Mouse (Mus musculus): Measurements from ENCODE around the gene Neil3. TPM values are rescaled to one million over a fixed set of nuclear protein-coding genes. Genes with fewer than 3 reads are reported as not detected.
A peak's percentile ranks its signal among the peaks of the same experiment; 100 is the strongest.

Gene Neil3
- polyA plus RNA-seq (2016; fragmentation: Nextera tagmentation; extraction: Ambion mirVana): 19.5 and 22.0 TPM in 2 replicates

DNA sequence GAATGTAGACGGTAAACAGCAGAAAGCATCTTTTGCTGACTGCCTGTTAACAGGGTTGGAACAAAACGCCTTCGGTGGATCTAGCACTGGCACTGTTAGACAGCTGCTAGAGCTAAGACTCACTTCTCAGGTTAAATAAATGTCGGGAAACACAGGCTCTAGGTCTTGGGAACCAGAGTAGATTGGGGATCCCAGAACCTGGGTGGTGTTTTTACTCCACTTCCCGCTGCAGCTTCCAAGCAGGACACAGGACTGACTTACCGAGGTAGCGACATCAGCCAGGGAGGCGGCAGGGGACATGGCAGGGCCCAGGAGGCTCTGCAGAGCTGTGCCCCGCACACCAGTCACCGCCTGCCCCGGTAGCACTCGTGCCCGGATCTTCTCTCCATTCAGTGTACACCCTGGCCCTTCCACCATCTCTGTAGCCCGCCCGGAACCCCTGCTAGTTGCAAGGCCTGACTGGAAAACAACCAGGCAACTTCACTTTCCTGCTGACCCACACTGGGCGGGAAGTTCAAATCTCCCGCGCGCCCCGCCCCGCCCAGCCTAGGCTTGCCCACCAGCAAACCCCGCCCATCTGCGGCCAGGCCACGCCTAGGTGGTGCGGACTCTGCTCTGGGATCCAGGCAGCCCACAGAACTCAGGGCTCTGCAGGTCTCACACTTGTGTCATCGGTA lies at the start of gene Neil3:
Gene Neil3, minus strand, starts transcription at position 571 of the 677 bp plus-strand sequence.
- H3K9me3 ChIP-seq: no peaks in the 10 kb centered on the region
- H3K4me3 ChIP-seq: peak within 1 kb of the TSS; percentile 50
- peak within 1 kb of the TSS; percentile 86 for H3K4me2 ChIP-seq (replicated peaks)
- peak within 1 kb of the TSS; percentile 53 for H3K9ac ChIP-seq
- no peak within 1 kb of the TSS for H3K27ac ChIP-seq
- H3K4me1 ChIP-seq: peaks cover 10% of the 10 kb centered on the region
- WGBS: 1% methylated on average over 26 of the region's 26 CpGs
- peak; percentile 98 for ATAC-seq (ENCODE audit: low FRiP score, low read depth)
- H3K36me3 ChIP-seq: no peaks in the 10 kb centered on the region
- H3K27me3 ChIP-seq (replicated peaks): no peaks in the 10 kb centered on the region

DNA sequence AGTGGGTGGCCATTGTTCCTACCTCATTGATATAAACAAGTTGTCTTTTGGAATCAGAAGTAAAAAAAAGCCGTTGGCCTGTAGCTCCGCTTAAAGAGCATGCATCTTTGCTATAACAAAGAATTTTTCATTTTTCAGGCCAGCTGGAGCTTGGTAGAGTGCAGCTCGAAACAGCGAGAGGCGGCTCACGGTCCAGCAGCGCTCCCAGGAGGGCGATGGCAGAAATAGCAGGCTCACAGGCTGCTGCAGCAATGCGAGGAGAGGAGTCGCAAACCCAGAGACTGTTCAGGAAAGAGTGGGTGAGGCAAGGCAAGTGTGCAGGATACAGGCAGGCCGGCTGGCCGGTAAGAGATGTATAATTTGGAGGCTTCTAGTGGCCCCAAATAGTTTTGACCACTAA lies 42.0 kb upstream of the Neil3 start:
- 27% methylated on average over 12 of the region's 12 CpGs for WGBS
- Histone ChIP-seq H3K4me1 (no peaks in the 10 kb centered on the region), H3K4me3 (no peak overlapping the region)

DNA sequence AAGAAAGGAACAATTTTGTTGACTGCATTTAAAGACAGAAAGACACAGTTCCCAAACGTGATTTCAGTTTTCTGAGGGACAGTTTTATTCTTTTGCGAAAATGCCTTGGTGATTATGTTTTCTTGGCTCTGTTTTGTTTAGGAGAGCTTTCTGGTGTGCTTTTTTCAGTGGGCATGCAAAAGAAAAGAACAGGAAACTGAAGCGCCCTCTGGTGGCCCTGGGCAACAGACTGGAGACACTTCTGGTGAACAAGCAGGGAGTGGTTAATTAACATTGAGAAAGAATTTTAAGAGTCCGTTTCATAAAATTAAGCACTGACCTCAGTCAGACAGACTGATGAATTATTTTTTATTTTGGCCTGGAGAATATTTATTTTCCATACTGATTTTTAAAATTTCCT lies 25.1 kb upstream of the Neil3 start:
- ATAC-seq (ENCODE audit: low FRiP score, low read depth): no peak
- WGBS: 34% methylated on average over 4 of the region's 4 CpGs
- Histone ChIP-seq H3K9ac (no peak overlapping the region), H3K9me3 (no peaks in the 10 kb centered on the region), H3K4me3 (no peak overlapping the region), H3K4me2 (replicated peaks) (no peak overlapping the region), H3K27ac (no peak overlapping the region), H3K27me3 (replicated peaks) (no peaks in the 10 kb centered on the region), H3K36me3 (no peaks in the 10 kb centered on the region), H3K4me1 (no peaks in the 10 kb centered on the region)

More for the DNA sequence above, 42.0 kb upstream of the Neil3 start:
- Histone ChIP-seq H3K4me2 (replicated peaks) (no peak overlapping the region), H3K27me3 (replicated peaks) (no peaks in the 10 kb centered on the region), H3K9me3 (no peaks in the 10 kb centered on the region), H3K36me3 (no peaks in the 10 kb centered on the region), H3K9ac (no peak overlapping the region), H3K27ac (no peak overlapping the region)
- peak; percentile 70; the same call in 1 of the 2 replicates for ATAC-seq (ENCODE audit: low FRiP score, low read depth)

DNA sequence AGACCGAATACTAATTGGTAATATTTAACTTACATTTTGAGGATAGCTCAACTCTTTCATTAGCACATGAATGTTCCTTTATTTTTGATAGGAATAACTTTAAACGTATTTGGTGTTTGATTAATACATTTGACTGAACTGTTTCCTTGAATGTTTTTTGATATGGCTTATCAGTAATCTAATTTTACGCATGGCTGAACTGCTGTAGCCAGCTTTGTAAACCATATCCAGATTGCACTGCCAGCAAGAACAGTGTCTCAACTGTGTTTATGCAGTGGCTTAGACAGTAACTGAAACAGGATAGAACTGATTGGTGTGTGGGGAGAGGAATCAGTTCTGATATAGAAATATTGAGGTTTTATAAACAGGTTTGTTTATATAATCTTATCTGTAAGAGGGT lies 22.6 kb upstream of the Neil3 start:
- no peak overlapping the region for H3K9ac ChIP-seq
- 82% methylated on average over 3 of the region's 3 CpGs for WGBS
- H3K4me2 ChIP-seq (replicated peaks): no peak overlapping the region
- no peaks in the 10 kb centered on the region for H3K36me3 ChIP-seq
- no peak overlapping the region for H3K27ac ChIP-seq
- no peak for ATAC-seq (ENCODE audit: low FRiP score, low read depth)
- no peaks in the 10 kb centered on the region for H3K27me3 ChIP-seq (replicated peaks)
- no peak overlapping the region for H3K4me3 ChIP-seq
- H3K9me3 ChIP-seq: no peaks in the 10 kb centered on the region
- H3K4me1 ChIP-seq: no peaks in the 10 kb centered on the region

DNA sequence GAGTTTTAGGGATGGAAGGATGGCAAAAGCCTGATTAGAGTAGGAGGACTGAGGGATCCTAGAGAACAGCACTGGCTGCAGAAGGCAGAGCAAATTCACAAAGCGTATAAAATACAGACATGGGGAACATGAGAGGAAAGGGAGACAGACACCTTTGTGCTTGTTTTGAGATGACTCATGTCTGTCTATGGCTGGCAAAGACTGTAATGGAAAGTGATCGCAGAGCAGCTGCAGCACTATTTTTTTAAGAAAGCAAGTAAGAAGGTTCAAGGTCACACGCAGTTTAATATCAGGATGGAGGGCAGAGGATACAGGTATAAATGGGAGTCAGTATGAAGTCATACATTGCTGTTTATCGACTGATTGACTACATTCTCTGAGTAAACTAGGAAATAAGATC lies 8.2 kb downstream of the Neil3 start:
- Histone ChIP-seq H3K4me1 (no peaks in the 10 kb centered on the region), H3K9me3 (no peaks in the 10 kb centered on the region), H3K27me3 (replicated peaks) (no peaks in the 10 kb centered on the region), H3K36me3 (no peaks in the 10 kb centered on the region), H3K4me2 (replicated peaks) (no peak overlapping the region), H3K4me3 (no peak overlapping the region), H3K9ac (no peak overlapping the region), H3K27ac (no peak overlapping the region)
- 90% methylated on average over 4 of the region's 4 CpGs for WGBS
- ATAC-seq (ENCODE audit: low FRiP score, low read depth): no peak

DNA sequence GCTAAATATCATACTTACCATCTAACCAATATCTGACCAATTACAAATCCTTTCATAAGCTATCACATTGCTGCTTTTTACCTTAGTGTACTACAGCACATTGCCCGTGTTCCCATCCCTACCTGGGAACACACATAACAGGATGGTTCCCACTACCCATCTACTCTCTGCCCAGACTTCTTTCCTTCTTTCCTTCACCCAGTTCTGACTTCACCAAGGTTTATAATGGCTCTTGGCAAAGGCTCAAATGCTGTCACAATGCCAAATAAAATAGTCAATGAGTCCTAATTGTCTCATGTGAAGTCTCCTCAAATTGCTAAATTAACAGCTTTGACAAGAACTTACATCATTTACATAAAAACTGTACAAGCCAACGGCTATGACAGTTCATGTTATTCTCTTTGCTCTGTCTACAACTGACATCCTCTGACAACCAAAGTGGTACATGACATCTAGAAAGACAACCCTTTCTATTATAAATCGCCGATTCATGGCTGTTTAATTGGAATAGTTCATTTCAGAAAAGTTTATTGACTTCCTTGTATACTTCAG lies 9.9 kb downstream of the Neil3 start:
- Histone ChIP-seq H3K4me1 (no peaks in the 10 kb centered on the region), H3K9me3 (no peaks in the 10 kb centered on the region), H3K27ac (no peak overlapping the region), H3K27me3 (replicated peaks) (no peaks in the 10 kb centered on the region), H3K4me2 (replicated peaks) (no peak overlapping the region), H3K9ac (no peak overlapping the region), H3K4me3 (no peak overlapping the region), H3K36me3 (no peaks in the 10 kb centered on the region)
- 93% methylated on average over 4 of the region's 4 CpGs for whole genome bisulfite sequencing
- no peak for ATAC-seq (ENCODE audit: low FRiP score, low read depth)

DNA sequence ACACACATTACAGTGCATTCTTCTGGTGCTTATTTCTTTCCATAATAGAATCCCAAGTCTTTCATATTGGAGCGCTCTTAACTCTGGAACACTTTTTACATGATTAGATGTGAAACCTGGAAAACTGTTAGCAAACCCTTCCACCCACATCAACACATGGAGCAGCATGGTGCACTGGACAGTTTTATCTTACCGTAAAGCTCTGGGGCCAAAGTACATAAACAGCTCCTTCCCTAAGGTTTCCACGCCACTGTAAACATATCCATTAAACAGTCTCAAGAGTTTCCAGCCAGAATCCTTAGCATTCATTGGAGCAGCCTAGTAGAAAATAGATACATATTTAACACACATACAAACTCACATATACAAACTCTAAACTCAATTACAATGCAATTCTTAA lies 15.4 kb downstream of the Neil3 start:
- ATAC-seq (ENCODE audit: low FRiP score, low read depth): no peak
- H3K4me1 ChIP-seq: no peaks in the 10 kb centered on the region
- 90% methylated on average over 3 of the region's 3 CpGs for WGBS

DNA sequence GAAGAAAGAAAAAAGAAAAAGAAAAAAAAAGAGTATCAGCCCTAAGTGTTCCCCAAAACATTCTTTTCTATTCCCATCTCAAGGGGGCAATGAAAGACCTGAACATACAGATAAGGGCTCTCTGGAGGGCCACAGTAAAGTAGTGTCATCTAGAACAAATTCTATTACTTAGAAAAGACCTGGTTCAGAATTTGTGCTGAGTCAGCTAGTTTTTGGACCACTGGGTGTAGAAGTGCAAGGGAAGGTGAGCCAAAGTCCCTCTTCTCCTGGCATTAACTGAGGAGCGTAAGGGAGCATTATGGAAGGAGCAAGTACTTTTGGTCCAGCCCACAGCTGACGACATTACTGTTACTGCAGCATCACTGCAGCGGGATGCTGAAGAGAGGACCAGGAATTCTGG lies 19.7 kb downstream of the Neil3 start:
- Histone ChIP-seq H3K9me3 (no peaks in the 10 kb centered on the region), H3K27me3 (replicated peaks) (no peaks in the 10 kb centered on the region), H3K4me1 (no peaks in the 10 kb centered on the region), H3K9ac (no peak overlapping the region), H3K36me3 (no peaks in the 10 kb centered on the region), H3K27ac (no peak overlapping the region), H3K4me3 (no peak overlapping the region), H3K4me2 (replicated peaks) (no peak overlapping the region)
- WGBS: 98% methylated on average over 3 of the region's 3 CpGs
- no peak for ATAC-seq (ENCODE audit: low FRiP score, low read depth)

More for the DNA sequence above, 15.4 kb downstream of the Neil3 start:
- Histone ChIP-seq H3K4me3 (no peak overlapping the region), H3K36me3 (no peaks in the 10 kb centered on the region), H3K9ac (no peak overlapping the region), H3K4me2 (replicated peaks) (no peak overlapping the region), H3K9me3 (no peaks in the 10 kb centered on the region), H3K27me3 (replicated peaks) (no peaks in the 10 kb centered on the region), H3K27ac (no peak overlapping the region)

DNA sequence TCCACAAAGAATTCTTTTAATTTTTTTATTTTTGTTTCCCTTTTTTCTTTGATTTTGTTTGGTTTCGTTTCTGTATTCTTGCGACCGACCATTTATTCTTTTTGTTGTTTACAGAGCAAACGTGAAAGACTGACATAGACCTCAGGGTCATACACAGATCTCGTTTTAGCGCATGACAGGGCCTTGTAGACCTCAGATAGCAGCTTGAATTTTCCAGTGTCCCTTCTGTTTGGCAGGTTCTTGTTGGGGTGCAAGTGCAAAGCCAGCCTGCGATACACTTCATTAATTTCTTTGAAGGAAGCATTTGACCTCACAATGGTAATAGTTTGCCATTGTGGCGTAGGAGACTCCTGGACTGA lies 24.6 kb downstream of the Neil3 start:
- no peak for ATAC-seq (ENCODE audit: low FRiP score, low read depth)
- Histone ChIP-seq H3K27me3 (replicated peaks) (no peaks in the 10 kb centered on the region), H3K9ac (no peak overlapping the region), H3K4me1 (no peaks in the 10 kb centered on the region), H3K36me3 (no peaks in the 10 kb centered on the region), H3K27ac (no peak overlapping the region), H3K4me2 (replicated peaks) (no peak overlapping the region), H3K4me3 (no peak overlapping the region), H3K9me3 (no peaks in the 10 kb centered on the region)
- WGBS: 82% methylated on average over 8 of the region's 8 CpGs

DNA sequence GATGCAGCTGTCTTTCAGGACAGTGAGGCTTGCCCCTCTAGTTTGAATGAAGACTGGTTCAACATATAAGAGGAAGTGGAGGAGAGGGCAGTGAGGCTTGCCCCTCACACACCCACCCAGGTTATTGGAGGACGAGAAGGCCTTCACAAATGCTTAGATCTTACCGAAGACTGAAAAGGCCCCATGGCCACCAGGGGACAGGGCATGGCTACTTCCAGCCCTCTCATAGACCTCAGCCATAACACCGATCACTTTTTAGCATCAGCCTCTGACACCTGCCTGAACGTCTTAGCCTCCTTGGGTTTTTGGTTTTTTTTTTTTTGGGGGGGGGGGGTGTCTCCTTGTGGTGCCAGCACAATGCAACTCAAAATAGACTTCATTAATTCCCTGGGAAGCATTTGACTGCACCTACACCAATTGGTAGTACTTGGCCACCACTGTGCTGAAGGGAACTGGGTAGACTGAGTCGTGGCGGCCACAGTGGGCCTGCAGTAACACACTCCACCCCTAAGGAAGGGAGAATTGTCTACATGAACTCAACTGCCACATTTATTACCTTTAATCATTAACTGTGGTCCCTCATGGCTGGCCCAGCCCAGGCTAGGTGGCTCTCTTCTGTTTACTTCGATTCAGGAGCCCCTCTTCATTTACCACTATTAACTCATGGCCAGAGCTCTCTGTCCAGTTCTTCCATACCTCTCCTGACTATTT lies 25.1 kb downstream of the Neil3 start:
- H3K9me3 ChIP-seq: no peaks in the 10 kb centered on the region
- no peaks in the 10 kb centered on the region for H3K27me3 ChIP-seq (replicated peaks)
- no peak overlapping the region for H3K27ac ChIP-seq
- H3K4me1 ChIP-seq: no peaks in the 10 kb centered on the region
- no peak overlapping the region for H3K4me2 ChIP-seq (replicated peaks)
- ATAC-seq (ENCODE audit: low FRiP score, low read depth): no peak
- no peak overlapping the region for H3K4me3 ChIP-seq
- H3K36me3 ChIP-seq: no peaks in the 10 kb centered on the region
- no peak overlapping the region for H3K9ac ChIP-seq
- WGBS: 89% methylated on average over 7 of the region's 7 CpGs

DNA sequence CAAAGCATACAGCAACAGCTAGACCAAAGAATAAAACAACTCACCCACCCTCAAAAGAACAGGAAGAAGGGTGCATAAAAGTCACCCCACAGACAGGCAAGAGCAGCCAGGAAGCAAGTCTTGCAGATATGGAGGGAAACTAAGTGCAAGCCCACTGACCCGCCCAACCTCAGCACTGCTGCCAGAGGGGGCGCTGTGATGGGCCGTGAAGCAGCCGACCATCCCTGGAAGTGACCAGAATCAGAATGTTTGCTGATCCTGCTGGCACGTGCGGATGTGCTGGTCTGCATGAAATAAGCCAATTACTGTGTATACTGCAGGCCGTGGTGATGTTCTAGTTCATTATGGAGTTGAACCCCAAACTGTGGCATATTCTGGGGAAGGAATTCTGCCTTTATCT lies 26.6 kb downstream of the Neil3 start:
- Histone ChIP-seq H3K9ac (no peak overlapping the region), H3K27me3 (replicated peaks) (no peaks in the 10 kb centered on the region), H3K27ac (no peak overlapping the region), H3K4me2 (replicated peaks) (no peak overlapping the region), H3K4me1 (no peaks in the 10 kb centered on the region), H3K9me3 (no peaks in the 10 kb centered on the region), H3K36me3 (no peaks in the 10 kb centered on the region), H3K4me3 (no peak overlapping the region)
- 68% methylated on average over 7 of the region's 7 CpGs for WGBS
- ATAC-seq (ENCODE audit: low FRiP score, low read depth): no peak

DNA sequence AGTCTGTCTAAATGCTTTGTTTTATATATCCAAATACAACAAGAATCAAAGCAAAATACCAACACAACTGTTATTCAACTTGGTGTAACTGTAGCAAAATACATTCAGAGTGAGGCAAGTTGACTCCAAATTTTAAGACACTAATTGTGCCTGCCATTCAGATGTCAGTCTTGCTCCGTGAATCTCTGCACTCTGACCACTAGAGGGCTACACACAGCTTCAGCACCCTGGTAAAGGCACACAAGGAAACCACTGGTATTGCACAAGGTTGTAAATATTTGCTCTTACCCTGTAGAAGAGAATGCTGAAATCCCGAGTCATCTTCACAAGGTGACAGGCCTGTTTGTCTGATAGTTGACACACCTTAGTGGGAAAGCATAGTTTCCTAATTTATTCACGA lies 31.8 kb downstream of the Neil3 start:
- no peak for ATAC-seq (ENCODE audit: low FRiP score, low read depth)
- Histone ChIP-seq H3K9me3 (no peaks in the 10 kb centered on the region), H3K4me3 (no peak overlapping the region), H3K4me1 (no peaks in the 10 kb centered on the region), H3K27ac (no peak overlapping the region), H3K27me3 (replicated peaks) (no peaks in the 10 kb centered on the region), H3K4me2 (replicated peaks) (no peak overlapping the region), H3K36me3 (no peaks in the 10 kb centered on the region), H3K9ac (no peak overlapping the region)
- whole genome bisulfite sequencing: 43% methylated on average over 3 of the region's 3 CpGs
